Comparison of ENCODE assay signal across 28 mouse cellular contexts in the genomic region with DNA sequence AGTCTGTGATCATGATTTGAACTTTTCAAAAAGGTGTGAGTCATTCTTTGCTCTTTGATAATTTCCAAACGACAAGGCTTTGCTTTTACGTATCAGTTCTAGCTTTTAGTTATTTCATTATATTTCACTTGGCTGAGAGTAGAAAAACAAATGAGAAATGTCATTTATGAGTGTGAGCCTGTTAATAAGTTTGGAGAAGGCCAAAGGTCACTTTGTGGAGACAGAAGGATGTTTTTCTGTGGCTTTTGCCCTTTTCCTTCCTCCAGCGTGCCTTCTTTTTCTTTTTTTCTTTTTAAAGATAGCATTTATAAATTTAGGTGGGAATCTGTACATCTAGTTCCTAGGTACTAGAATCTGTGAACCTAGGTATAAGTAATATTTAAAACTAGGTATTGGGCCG. TPM values are rescaled to one million over a fixed set of nuclear protein-coding genes. Genes with fewer than 3 reads are reported as not detected.
"Had no signal": no experiment of that assay in that cellular context is flagged by ENCODE, and none has a peak within 500 bp of the region (broad histone marks: within the 10 kb centered on the region; RNA-seq: fewer than 3 reads in every experiment).

No protein-coding gene starts in this region.

- H3K27ac ChIP-seq: limb, embryonic 10.5 days; limb, embryonic 12.5 days; limb, embryonic 13.5 days; limb, embryonic 15.5 days; liver, embryonic 12.5 days; liver, embryonic 13.5 days; liver, embryonic 14.5 days; liver, embryonic 15.5 days; lung, embryonic 15.5 days; macrophage; midbrain, embryonic 10.5 days; midbrain, embryonic 12.5 days; midbrain, embryonic 13.5 days; midbrain, embryonic 15.5 days; neural tube, embryonic 12.5 days had no signal

- H3K27me3 ChIP-seq: limb, embryonic 12.5 days; limb, embryonic 13.5 days; limb, embryonic 15.5 days; liver, embryonic 12.5 days; liver, embryonic 13.5 days; liver, embryonic 15.5 days; lung, embryonic 15.5 days; megakaryocyte, embryonic 14.5 days; midbrain, embryonic 12.5 days; midbrain, embryonic 13.5 days; midbrain, embryonic 15.5 days; neural tube, embryonic 12.5 days had no signal

- H3K4me3 ChIP-seq: limb, embryonic 10.5 days; limb, embryonic 12.5 days; limb, embryonic 13.5 days; limb, embryonic 15.5 days; liver, embryonic 12.5 days; liver, embryonic 13.5 days; liver, embryonic 15.5 days; lung, embryonic 15.5 days; megakaryocyte, embryonic 14.5 days; midbrain, embryonic 10.5 days; midbrain, embryonic 12.5 days; midbrain, embryonic 13.5 days; midbrain, embryonic 15.5 days; myocyte; neural tube, embryonic 12.5 days had no signal

- H3K36me3 ChIP-seq: limb, embryonic 10.5 days; limb, embryonic 12.5 days; limb, embryonic 13.5 days; limb, embryonic 15.5 days; liver, embryonic 12.5 days; liver, embryonic 13.5 days; liver, embryonic 15.5 days; lung, embryonic 15.5 days; midbrain, embryonic 10.5 days; midbrain, embryonic 12.5 days; midbrain, embryonic 13.5 days; midbrain, embryonic 15.5 days; neural tube, embryonic 12.5 days had no signal

- H3K4me1 ChIP-seq: limb, embryonic 10.5 days; limb, embryonic 12.5 days; limb, embryonic 13.5 days; limb, embryonic 15.5 days; liver, embryonic 12.5 days; liver, embryonic 13.5 days; liver, embryonic 15.5 days; lung, embryonic 15.5 days; megakaryocyte, embryonic 14.5 days; midbrain, embryonic 10.5 days; midbrain, embryonic 12.5 days; midbrain, embryonic 13.5 days; midbrain, embryonic 15.5 days; neural tube, embryonic 12.5 days had no signal

- DNase-seq: left cerebral cortex, postnatal 4 days; liver; liver, embryonic 13.5 days; liver, postnatal 0 days; lung, adult 18-20 months; lung, adult 2 months; lung, embryonic 14.5 days; lung, postnatal 10 days; lung, postnatal 14 days; lung, postnatal 36 days; lung, postnatal 4 days; midbrain, embryonic 14.5 days had no signal

RNA-seq across cellular contexts. Expression of a gene that starts 36.5 kb away (rescaled TPM):
- polyA plus RNA-seq: macrophage had no signal
